Mouse (Mus musculus) mouse trophoblast stem cell (cell line): Measurements from ENCODE around the gene Etv3.
"Not testable (repeated sequence)": the region's sequence is repeated elsewhere in the genome, so short reads cannot be mapped to it uniquely, and the experiment has no call there.

Experiments used
- in situ Hi-C, 2 experiments: fragments of 300-500 bp; cut with MseI, MboI; formaldehyde crosslinking; loops; 2 replicates in 1 of 2; 3 replicates in 1 of 2; pipeline ENCODE4 v1.15.1; 2025

Etv3 gene

DNA sequence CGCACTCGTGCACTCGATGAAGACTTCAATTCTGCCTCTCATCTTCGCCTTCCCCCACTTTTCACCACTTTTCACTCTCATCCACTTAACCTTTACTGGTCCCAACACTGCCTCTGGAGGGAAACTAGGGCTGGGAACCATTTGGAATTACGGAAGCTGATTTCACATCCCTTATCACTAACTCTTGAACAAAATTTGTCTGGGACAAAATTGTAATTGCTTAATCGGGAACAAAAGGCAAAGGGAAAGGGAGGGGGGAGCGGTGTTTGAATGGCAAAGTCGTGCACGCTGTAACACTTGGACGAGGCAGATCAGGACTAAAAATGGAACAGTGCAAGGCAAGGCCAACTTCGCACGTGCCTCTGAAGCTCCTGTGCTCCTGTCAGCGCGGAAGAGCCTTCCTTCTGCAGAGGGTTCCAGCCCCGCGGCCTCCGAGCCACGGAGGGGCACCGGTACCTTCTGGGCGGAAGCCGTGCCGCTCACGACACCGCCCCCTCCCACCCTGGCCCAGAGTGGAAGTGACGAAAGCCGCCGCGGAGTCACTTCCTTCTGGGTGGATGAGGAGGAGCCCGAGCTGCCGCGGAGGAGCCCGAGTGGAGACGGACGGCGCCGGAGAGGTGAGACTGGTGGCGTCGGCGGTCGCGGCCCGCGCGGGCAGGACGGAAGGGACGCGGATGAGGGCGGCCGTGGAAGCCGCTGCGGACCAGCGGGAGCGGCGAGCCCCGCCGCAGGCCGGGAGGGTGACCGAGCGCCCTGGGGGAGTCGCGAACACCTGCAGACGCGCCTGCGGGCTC, at the start of gene Etv3:
Gene Etv3 (plus strand): TSS at position 365 of the 794 bp plus-strand sequence.
- in situ Hi-C loops: no loop called here

DNA sequence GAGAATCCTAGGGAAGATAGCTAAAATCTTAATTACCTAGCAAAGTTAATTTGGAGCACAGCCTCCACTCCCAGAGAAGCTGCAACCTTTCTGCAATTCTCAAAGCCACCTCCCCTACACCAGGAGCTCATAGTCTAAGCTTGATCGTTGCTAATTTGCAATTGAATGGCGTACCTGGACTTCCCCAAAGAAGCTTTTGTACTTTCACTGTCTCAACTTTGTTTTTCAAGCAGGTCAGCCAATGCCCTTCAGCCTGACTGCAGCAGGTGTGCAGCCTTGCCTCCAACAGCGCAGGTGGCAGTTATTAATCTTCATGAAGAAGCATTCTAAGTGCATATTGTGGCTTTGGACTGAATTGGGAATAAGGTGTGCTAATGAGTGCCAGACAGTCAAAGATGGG, 47.3 kb upstream of the Etv3 start:
- in situ Hi-C loops: not testable (repeated sequence)

DNA sequence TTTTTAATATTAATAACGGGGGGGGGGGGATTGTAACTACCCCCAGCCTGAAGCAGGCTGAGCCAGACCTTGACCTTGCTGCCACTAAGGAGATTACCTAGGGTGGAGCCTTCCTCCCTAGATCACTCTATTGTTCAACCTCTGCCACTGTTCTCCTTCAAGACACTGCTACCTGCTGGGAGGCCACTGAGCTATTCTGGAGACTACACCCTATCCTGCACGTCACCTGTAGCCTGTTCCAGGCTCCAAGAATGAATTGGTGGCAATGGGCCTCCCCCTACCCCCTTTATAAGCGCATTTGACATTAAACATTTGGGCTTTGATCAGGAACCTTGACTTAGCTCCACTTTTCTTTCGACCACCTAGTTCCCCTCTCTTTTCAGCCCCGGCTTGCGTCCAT, 46.6 kb upstream of the Etv3 start:
- in situ Hi-C loops: not testable (repeated sequence)

DNA sequence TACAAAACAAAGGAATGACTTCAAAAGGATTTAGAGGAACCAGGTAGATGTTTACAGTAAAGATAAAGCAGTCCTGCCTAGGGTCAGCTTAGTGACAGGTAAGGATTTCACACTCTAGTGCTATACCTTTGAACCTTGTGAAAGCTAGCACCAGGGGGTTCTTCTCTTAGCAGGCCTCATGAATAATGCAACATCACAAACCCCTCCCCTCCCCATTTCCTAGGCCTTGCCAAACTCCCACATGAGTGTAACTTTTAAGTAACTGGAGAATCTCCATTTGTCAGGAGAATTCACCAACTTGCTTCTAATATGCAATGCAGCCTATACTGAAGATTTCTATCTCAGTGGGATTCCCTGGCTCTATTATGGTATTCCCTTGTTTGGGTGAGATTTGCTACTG, 46.0 kb upstream of the Etv3 start:
- in situ Hi-C loops: not testable (repeated sequence)

DNA sequence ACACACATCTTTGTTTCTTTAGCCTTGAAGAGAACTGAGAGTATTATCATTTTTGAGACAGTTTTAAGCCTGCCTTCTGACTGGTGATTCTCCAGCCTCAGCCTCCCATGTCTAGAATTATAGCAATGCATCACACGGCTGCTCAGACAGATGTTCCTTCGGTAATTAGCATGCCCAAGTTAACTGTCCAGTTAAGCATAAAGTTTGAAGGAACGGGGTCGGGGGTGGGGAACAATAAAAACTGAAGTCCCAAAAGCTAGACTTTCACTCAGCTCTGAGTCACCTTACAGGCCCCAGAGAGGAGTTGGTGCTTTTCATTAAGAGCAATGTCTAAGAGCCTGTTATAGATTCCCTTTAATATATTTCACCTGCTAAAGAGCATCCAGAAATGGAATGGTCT, 37.8 kb upstream of the Etv3 start:
- in situ Hi-C loops: no loop called here

DNA sequence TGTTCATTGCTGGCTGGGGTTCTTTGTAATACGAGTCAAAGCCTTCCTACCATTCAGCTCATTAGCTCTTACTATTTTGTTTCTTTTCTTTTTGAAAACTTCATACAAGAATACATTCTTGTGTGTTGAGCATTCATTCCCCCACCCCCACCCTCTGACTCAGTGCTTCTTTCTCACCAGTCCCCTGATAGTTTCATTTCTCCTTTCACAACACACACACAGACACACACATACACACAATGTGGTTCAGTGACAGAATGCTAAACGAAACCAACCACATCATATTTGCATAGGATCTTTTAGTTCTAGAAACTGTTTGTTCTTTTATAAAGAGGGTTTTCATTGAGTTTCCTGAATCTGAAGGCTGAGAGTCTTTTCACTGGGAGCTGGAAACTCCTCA, 37.3 kb upstream of the Etv3 start:
- in situ Hi-C loops: no loop called here

DNA sequence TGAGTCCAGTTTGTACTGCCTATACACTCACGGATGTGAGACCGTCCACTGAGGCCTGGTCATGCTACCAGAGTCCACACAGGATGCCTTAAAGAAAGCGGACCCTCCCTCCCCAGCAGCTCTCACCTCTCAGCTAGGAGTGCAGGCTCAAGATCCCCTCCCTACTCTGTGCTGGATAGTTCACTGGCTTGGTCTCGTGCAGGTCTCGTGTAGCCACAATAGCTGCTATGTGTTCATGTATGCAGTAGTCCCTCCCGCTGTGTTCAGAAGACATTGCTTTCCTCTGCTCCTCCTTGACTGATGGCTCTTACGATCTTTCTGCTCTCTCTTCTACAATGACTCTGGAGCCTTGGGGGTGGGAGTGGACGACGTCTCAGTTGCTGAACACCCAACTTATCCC, 26.9 kb upstream of the Etv3 start:
- in situ Hi-C loops: loop anchor here (5.0 kb wide), 2 partner anchors 86 to 176 kb away; no protein-coding TSS in a partner anchor

DNA sequence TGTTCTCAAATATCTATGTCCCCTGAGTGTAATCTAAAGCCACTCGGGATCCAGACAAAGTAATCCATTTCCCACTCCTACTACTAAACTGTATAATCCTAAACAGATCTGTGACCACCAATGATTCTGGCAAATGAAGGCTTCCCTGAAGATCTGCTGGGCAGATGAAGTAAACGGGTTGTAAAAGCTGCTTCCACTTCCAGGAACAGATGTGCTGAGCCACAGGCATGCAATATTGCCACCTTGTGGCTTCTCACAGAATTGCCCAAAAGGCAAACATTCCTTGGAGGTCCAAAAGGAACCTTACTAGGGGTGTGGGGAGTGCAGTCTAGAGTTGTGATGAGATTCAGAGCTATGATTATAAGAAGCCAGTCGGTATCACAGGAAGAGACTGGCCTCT, 26.1 kb upstream of the Etv3 start:
- in situ Hi-C loops: loop anchor here (5.0 kb wide), 2 partner anchors 87 to 177 kb away; no protein-coding TSS in a partner anchor

DNA sequence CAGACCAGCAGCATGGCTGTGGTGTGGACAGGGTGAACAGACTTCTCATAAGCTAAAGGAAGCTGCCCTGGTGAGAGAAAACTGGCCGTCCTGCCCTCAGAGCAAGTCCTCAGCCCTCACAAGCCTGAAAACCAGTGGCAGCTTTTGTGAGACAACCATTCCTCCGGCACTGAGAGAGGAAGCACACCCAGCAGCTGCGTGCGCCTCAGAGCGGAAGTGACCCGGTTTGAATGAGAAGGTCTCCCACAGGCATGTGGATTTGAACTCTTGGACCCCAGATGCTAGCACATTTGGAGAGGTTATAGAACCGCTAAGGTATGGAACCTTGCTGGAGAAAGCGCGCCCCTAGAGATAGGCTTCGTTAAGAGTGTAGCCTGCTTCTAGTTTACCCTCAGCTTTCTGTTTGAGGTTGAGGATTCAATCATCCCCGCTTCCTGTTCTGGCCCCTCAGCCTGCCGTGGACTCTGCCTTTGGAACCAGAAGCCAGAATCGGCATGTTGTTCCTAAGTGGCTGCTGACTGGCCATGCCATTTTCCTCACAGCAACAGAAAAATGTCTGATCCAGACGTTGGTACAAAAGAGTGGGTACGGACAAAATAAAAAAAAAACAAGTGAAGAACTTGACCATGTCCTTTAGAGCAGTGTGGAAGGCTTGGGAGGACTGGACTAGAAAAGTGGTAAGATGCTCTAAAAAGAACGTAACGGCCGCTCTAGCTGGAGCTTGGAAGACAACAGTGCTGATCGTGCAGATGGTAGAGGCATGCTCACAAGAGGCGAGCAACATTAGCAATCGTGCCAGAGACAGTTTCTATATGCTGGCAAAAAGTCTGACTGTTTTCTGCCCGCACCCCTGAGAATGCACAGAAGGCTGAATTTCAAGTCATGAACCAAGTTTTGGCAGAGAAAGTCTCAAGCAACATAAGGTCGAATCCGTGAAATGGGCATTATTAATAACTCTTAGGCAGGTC, 24.8 kb upstream of the Etv3 start:
- in situ Hi-C loops: loop anchor here (5.0 to 10.0 kb wide), 2 partner anchors 176 to 253 kb away; no protein-coding TSS in a partner anchor

DNA sequence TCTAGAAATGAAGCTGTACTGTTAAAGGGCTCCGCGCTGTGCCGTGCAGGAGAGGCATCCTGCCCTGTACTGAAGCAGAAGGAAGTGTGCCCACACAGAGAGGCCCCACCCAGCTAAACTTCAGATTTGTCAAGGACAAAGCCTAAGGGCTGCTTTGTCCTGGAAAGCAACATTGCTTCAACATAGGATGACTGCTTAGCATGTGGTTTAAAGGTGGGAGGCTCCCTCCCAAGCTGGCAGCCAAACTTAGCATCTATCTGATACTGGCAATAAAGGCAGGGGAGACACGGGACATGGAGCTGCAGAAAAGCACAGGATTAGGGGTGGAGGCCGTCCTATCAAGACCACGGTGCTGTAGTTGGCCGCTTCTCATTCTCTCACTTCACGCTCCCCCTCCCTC, 24.1 kb upstream of the Etv3 start:
- in situ Hi-C loops: loop anchor here (5.0 to 10.0 kb wide), 2 partner anchors 176 to 254 kb away; no protein-coding TSS in a partner anchor

DNA sequence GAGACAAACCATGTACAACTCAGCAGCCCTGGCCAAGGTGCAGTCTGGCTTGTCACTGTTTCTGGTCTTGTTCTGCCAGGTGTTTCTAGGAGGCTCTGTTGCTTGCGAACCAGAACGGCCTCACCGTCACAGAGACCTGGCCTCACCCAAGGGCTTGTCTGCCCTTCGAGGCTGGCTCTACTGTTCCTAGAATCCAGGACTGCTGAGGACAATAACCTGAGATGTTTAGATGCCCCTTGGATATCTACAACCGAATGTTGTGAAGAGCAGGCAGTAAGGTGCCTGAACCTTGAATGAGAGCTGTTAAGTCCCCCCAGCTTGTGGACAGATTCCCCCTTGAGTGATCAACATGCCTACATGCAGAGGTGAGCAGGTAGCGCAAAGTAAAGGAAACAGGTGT, 22.4 kb upstream of the Etv3 start:
- in situ Hi-C loops: loop anchor here (5.0 to 10.0 kb wide), 2 partner anchors 178 to 255 kb away; no protein-coding TSS in a partner anchor

DNA sequence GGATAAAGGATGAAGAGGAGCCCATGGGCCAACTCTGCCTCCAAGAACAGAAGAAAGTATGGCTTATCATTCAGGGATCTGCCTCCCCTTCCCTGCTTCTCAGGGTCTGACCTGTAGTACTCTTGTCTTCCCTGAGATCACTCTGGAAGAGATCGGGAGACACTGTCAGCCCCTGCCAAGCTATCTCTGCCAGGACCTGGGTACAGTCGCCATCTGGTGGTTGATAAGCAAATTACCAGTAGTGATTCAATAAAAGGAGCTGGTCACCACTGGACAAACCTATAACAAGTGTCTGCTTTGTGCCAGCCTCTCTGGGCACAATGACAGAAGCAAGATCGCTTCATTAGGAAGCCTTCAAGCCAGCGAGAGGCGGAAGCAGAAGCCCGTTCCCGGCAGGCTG, 20.9 kb upstream of the Etv3 start:
- in situ Hi-C loops: loop anchor here (5.0 to 10.0 kb wide), 2 partner anchors 180 to 257 kb away; no protein-coding TSS in a partner anchor

DNA sequence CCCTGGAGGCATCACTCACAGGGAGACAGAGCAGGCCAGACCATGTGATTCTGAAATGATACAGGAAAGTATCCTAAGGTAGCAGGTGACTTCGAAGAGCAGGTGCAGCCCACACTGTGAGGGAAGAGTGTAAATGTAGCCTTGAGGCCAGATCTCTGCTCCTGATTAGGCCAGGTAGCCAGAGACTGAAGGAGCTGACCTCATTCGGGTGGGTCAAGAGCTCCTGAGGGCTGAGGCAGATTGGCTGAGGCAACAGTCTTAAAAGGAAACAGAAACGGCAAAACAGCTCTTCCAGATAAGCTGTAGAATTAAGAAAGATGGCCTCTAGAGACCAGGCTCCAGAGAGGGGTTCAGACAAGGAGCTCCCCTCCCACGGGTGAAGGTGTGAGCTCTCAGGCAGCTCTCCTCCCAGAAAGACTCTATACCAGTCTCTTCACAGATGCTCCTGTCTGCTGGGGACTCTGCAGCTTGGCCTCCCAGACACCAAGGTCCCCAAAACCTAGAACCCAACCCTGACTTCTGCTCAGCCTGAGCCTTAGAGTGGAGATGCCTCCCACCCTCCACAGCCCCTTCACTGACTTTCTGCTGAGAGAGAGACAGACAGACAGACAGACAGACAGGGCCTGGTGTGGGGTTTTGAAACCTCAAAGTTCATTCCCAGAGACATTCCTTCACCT, 20.3 kb upstream of the Etv3 start:
- in situ Hi-C loops: loop anchor here (5.0 to 10.0 kb wide), 4 partner anchors 57 to 263 kb away; no protein-coding TSS in a partner anchor

DNA sequence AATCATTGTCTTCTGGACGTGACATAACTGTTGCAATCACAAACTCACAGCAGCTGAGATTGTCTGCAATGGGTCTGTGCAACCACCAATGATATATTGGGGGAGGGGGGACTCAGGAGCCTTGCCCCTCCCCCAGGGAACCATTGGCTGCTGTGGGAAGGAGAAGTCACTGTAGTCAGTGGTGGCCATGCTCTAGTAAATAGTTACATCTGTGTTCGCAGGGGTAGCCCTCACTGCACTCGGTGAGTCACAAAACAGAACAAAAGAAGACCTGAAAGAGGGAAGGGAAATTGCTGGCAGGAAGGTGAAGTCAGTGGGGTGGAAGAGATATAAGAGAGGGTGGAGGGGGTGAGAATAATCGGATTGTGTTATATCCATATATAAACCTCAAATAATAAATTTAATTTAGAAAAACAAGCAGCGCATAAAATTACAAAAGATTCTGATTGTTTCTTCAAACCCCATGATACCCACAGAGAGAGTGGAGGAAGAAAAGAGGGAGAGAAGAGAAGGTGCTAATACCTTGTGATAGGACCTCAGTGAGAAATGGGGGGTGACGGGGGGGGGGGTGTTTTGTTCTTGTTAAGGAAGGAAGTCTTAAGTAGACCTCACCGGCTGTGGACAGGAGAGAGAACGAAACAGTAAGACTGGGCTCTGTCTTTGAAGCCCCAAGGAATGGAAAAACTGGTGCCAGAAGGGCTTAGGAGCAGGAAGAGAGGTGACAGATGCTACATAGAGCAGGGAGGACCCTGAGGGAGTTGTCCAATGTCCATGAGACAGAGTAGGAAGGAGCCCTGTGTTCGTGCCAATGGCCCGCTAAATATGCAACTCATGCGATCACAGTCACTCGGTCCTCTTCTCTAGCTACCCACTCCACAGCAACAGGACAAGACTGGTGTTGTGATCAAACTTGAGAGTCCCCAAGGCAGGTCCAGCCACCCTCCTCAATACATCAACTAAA, 18.5 kb upstream of the Etv3 start:
- in situ Hi-C loops: loop anchor here in 1 of 2 experiments (5.0 to 10.0 kb wide), 3 partner anchors 56 to 264 kb away; no protein-coding TSS in a partner anchor

DNA sequence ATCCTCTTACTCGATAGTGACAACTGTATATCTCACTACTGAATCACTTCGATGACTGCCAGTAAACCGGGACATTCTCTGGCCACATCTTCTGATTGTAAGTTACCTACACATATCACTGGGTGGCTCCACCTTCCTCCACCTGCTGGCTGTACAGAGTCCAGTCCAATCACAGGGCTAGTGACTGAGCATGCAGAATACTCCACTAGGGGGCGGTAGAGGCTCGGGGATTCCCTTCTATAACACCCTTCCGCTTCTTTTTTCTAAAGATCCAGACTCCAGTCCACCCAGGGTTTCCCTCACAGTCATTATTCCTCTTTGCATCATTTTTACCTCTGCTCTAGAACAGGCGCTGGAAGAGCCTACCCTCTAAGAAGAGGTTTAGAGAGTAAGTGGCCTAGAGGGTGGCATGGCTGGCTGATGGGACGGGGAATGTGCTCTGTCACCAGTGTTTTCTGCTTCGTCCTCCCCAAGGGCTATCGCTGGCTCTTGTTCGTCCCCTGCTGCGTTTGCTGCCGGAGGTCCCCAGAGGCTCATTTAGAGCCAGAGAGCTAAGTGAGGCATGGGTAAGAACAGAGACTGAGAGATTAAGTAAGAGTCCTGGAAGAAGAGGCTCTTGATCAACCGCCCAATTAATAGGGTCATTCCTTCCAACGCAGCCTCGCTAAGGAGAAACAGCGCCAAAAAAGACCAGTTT, 16.9 kb upstream of the Etv3 start:
- in situ Hi-C loops: loop anchor here in 1 of 2 experiments (5.0 to 10.0 kb wide), 3 partner anchors 54 to 266 kb away; no protein-coding TSS in a partner anchor

DNA sequence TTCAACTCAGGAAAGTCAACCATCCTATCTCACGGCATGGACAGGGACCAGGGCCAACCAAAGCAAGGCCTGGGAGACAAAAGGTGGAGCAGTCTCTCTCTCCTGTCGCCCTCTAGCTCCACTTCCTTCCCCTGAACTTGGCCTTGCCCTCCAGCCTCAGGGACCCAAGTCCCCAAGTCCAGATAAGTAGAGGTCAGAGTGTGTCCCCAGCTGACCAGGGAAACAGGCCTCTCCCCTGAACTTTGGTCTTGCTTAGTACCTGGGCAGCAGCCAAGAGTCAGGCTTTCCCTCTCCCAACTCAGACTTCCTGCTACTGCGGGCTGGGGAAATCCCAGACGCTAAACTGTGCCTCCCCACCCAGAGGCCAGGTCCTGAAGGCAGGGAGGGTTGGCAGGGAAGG, 16.1 kb upstream of the Etv3 start:
- in situ Hi-C loops: loop anchor here in 1 of 2 experiments (5.0 to 10.0 kb wide), 3 partner anchors 53 to 267 kb away; no protein-coding TSS in a partner anchor

DNA sequence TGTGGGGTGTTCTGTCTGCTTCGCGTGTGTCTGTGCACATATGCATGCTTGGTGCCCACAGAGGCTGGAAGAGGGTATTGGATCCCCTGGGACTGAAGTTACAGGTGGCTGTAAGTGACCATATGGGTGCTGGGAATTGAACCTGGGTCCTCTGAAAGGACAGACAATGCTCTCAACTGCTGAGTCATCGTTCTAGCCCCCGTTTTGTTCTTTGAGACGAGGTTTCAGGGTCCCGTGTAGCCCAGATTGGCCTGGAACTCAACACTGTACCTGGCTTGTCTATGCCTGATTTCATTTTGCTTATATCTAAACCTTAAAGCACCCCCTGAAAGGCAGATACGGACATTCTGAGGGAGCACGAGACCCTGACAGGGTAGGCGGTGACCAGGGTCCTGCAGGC, 14.4 kb upstream of the Etv3 start:
- in situ Hi-C loops: no loop called here

DNA sequence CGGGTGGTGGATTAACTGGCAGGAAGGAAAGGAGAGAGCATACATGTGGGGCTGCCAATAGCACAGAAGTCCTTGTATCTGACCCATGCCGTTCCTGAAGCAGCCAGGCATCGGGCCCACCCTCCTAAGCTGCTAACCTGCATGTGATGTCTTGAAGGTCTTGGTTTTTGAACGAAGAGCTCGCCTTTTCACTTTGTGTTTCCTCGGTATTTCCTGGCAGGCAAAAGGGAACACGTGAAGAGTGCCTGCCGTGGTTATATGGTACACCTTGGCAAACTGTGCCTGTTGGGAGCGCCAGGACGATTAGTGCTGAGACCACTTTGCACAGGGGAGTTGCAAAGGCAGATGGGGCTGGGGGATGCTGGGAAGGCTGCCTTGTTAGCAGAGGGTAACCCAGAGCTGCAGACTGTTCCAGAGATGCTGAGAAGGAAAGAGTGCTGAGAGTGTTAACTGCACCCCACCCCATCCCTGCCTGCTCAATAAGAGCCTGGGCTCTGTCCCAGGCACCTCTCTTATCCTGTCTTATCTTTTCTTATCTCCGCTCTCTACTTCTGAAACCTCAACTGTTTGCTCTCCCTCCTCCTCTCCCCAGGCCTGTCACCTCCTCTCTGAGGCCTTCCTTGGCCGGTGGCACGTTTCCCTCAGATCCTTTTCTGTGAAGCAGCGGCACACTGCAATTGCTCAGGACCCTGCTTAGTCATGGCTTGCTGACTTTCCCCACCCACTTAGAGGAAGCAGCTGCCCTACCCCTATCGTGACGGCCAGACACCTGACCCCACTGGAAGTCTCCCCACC, 13.0 kb upstream of the Etv3 start:
- in situ Hi-C loops: no loop called here
